Mouse (Mus musculus) brain, embryonic 14.5 days (tissue): Measurements from ENCODE around the gene Rps29.

ENCODE experiments used
- CTCF ChIP-seq: fragments of 200-500 bp; IDR thresholded peaks from 2 replicates; pipeline ENCODE4 v1.5.1; 2012; ENCODE audit warnings: inconsistent platforms, mild to moderate bottlenecking, moderate library complexity, borderline replicate concordance; ENCODE audit not compliant: insufficient read depth, insufficient read length; ENCODE audit errors: extremely low read depth
- POLR2A ChIP-seq: fragments of 200-500 bp; IDR thresholded peaks from 2 replicates; pipeline ENCODE4 v1.6.1; 2012; ENCODE audit warnings: mild to moderate bottlenecking, inconsistent platforms, borderline replicate concordance; ENCODE audit not compliant: poor library complexity, insufficient read depth, insufficient read length, severe bottlenecking; ENCODE audit errors: extremely low read depth

DNA sequence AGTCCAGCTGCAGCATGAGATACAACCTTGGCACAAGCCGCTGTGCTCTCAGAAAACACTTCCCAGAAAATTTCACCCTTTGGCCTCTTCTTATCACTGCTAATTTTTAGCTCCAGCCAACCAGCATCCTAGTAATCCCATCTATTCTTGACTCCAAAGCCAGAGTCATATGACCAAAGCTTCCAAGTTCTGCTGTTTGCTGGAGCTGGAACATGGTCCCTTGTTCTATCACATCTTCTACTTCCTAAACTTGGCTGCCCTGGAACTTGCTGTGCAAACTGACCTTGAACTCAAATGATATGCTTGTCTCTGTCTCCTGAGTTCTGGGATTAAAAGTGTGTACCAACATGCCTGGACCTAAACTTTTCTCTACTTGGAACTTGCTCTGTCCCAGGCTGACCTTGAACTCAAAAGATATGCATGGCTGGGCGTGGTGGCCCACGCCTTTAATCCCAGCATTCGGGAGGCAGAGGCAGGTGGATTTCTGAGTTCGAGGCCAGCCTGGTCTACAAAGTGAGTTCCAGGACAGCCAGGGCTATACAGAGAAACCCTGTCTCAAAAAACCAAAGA, 11.7 kb downstream of the Rps29 start:
- TF ChIP-seq CTCF (no peak), POLR2A (no peak)
